Mouse (Mus musculus) CH12F3 (cell line): ENCODE measurements around the gene Zmynd12.

Experiments used
- in situ Hi-C: fragments of 300-500 bp; cut with MboI; formaldehyde crosslinking; loops from 2 replicates; pipeline ENCODE4 v1.14.3; 2020; ENCODE audit warnings: low sequenced_read_pairs

The Zmynd12 gene

GRCm38 (mm10) chr4:119511591-119511990, 89.0 kb downstream of the Zmynd12 start:
- in situ Hi-C loops: no loop called here

- in situ Hi-C loops: no loop called here
Observed at GRCm38 (mm10) chr4:119512731-119513141, 90.1 kb downstream of the Zmynd12 start.
